In genomic region chr5:12474904-12475638, GRCm38 (mm10) we compare ENCODE assay signal across 22 mouse cellular contexts.
DNase-seq lines count a peak whose midpoint lies in the region; ATAC-seq and TF ChIP-seq lines count a peak whose summit lies in the region.
"Had no signal": no experiment of that assay in that cellular context is flagged by ENCODE, and none has a peak within 500 bp of the region (broad histone marks: within the 10 kb centered on the region; RNA-seq: fewer than 3 reads in every experiment).

No protein-coding gene starts in this region.

- peak; percentile 70 for ATAC-seq in cerebellum, adult (ENCODE audit: insufficient number of reproducible peaks, low FRiP score, low TSS enrichment)
- peak; percentile 43; the same call in 1 of the 2 replicates for ATAC-seq in forebrain, embryonic 13.5 days
- no peak for ATAC-seq in forebrain, postnatal 0 days
- ATAC-seq in midbrain, embryonic 12.5 days (ENCODE audit: low FRiP score, low read depth): peak; percentile 81

- H3K9ac ChIP-seq in forebrain, embryonic 13.5 days: no peak overlapping the region
- H3K9ac ChIP-seq in forebrain, postnatal 0 days: no peak overlapping the region
- no peak overlapping the region for H3K9ac ChIP-seq in midbrain, embryonic 12.5 days (replicated peaks)
- H3K9ac ChIP-seq: neural tube, embryonic 13.5 days; stomach, embryonic 15.5 days had no signal

- 0 out of 2 replicates have a peak, but pooled peaks cover 8% of the 10 kb centered on the region for H3K4me1 ChIP-seq in forebrain, embryonic 13.5 days
- H3K4me1 ChIP-seq in forebrain, postnatal 0 days (ENCODE audit: insufficient read depth): no peaks in the 10 kb centered on the region
- H3K4me1 ChIP-seq in midbrain, embryonic 12.5 days: 0 out of 2 replicates have a peak, but pooled peaks cover 2% of the 10 kb centered on the region
- H3K4me1 ChIP-seq: neural tube, embryonic 13.5 days; stomach, embryonic 15.5 days had no signal

- TF ChIP-seq CTCF in forebrain, postnatal 0 days (IDR thresholded peaks at IDR 0.05; ENCODE audit: low read depth): no peak

- H3K27ac ChIP-seq in forebrain, embryonic 13.5 days: no peak overlapping the region
- H3K27ac ChIP-seq in forebrain, postnatal 0 days (ENCODE audit: low read depth, low read length): no peak overlapping the region
- no peak overlapping the region for H3K27ac ChIP-seq in midbrain, embryonic 12.5 days (replicated peaks)
- H3K27ac ChIP-seq: heart, adult 2 months; limb, embryonic 10.5 days; neural tube, embryonic 13.5 days; stomach, embryonic 15.5 days had no signal

- no peaks in the 10 kb centered on the region for H3K9me3 ChIP-seq in forebrain, embryonic 13.5 days (replicated peaks)
- no peaks in the 10 kb centered on the region for H3K9me3 ChIP-seq in forebrain, postnatal 0 days (ENCODE audit: low read length)
- no peaks in the 10 kb centered on the region for H3K9me3 ChIP-seq in midbrain, embryonic 12.5 days
- H3K9me3 ChIP-seq: limb, embryonic 10.5 days; neural tube, embryonic 13.5 days; stomach, embryonic 15.5 days had no signal

- no peak overlapping the region for H3K4me3 ChIP-seq in forebrain, embryonic 13.5 days
- H3K4me3 ChIP-seq in forebrain, postnatal 0 days (ENCODE audit: low read depth, low read length): no peak overlapping the region
- H3K4me3 ChIP-seq in midbrain, embryonic 12.5 days: no peak overlapping the region
- H3K4me3 ChIP-seq: heart, adult 2 months; limb, embryonic 10.5 days; neural tube, embryonic 13.5 days; stomach, embryonic 15.5 days had no signal

- no peak for DNase-seq in cerebellum, adult 8-10 months
- DNase-seq in forebrain, postnatal 0 days: no peak
- peak; percentile 60 to 71 for DNase-seq in cerebellum, postnatal 14 days
- no peak for DNase-seq in adrenal gland, postnatal 25 days
- DNase-seq in thymus, postnatal 25 days: no peak
- DNase-seq: adrenal gland, adult 2 months; embryo, embryonic 11 days; gastrocnemius, postnatal 14 days; heart, adult 2 months; heart, postnatal 36 days; kidney, adult 9 months; kidney, postnatal 25 days; lung, adult 18-20 months; lung, postnatal 14 days; right cerebral cortex, postnatal 25 days; thymus, adult 18-20 months had no signal

- H3K4me2 ChIP-seq in forebrain, embryonic 13.5 days: no peak overlapping the region
- no peak overlapping the region for H3K4me2 ChIP-seq in forebrain, postnatal 0 days (ENCODE audit: low read depth)
- no peak overlapping the region for H3K4me2 ChIP-seq in midbrain, embryonic 12.5 days (replicated peaks)
- H3K4me2 ChIP-seq: neural tube, embryonic 13.5 days; stomach, embryonic 15.5 days had no signal

- no peaks in the 10 kb centered on the region for H3K36me3 ChIP-seq in forebrain, embryonic 13.5 days (ENCODE audit: poor library complexity, severe bottlenecking)
- H3K36me3 ChIP-seq in forebrain, postnatal 0 days (ENCODE audit: insufficient read depth): no peaks in the 10 kb centered on the region
- no peaks in the 10 kb centered on the region for H3K36me3 ChIP-seq in midbrain, embryonic 12.5 days
- H3K36me3 ChIP-seq: limb, embryonic 10.5 days; neural tube, embryonic 13.5 days; stomach, embryonic 15.5 days had no signal

- 26% methylated on average over 5 of the region's 5 CpGs for WGBS in forebrain, embryonic 13.5 days
- 28% methylated on average over 5 of the region's 5 CpGs for whole genome bisulfite sequencing in forebrain, postnatal 0 days
- WGBS in midbrain, embryonic 12.5 days: 46% methylated on average over 5 of the region's 5 CpGs

- no peaks in the 10 kb centered on the region for H3K27me3 ChIP-seq in forebrain, embryonic 13.5 days
- no peaks in the 10 kb centered on the region for H3K27me3 ChIP-seq in forebrain, postnatal 0 days (ENCODE audit: insufficient read depth, low read length)
- H3K27me3 ChIP-seq in midbrain, embryonic 12.5 days: no peaks in the 10 kb centered on the region
- H3K27me3 ChIP-seq: neural tube, embryonic 13.5 days; stomach, embryonic 15.5 days had no signal

Comparison
In these comparisons a context has a peak if more than half of its experiments do, and no peak if none do; other contexts are left out.
1. DNase-seq: peak in cerebellum, postnatal 14 days (2 of 2); none in cerebellum, adult 8-10 months (single experiment), forebrain, postnatal 0 days (single experiment), adrenal gland, postnatal 25 days (single experiment) and thymus, postnatal 25 days (single experiment).